Mouse (Mus musculus) hindbrain, embryonic 12.5 days (tissue): ENCODE data around the gene Rftn1. TPM values are rescaled to one million over a fixed set of nuclear protein-coding genes. Genes with fewer than 3 reads are reported as not detected.

ENCODE experiments used
- ATAC-seq: fragments of 200-750 bp; cut with Nextera tagmentation; 2 replicates; pipeline ENCODE4 v1.8.0; 2017; ENCODE audit warnings: moderate TSS enrichment; ENCODE audit not compliant: low FRiP score
- H3K27ac ChIP-seq: fragments of 300-500 bp; sonication (generic); 2 replicates; pipeline ENCODE4 v1.5.1; 2016; ENCODE audit warnings: mild to moderate bottlenecking
- H3K27me3 ChIP-seq: fragments of 300-500 bp; sonication (generic); 2 replicates; pipeline ENCODE4 v1.6.1; 2016; ENCODE audit warnings: mild to moderate bottlenecking
- H3K36me3 ChIP-seq: fragments of 300-500 bp; sonication (generic); 2 replicates; pipeline ENCODE4 v1.6.1; 2016; ENCODE audit warnings: mild to moderate bottlenecking
- H3K4me1 ChIP-seq: fragments of 300-500 bp; sonication (generic); 2 replicates; pipeline ENCODE4 v1.6.1; 2016
- H3K4me2 ChIP-seq: fragments of 300-500 bp; sonication (generic); replicated peaks from 2 replicates; pipeline ENCODE4 v1.6.1; 2016; ENCODE audit warnings: mild to moderate bottlenecking
- H3K4me3 ChIP-seq: fragments of 300-500 bp; sonication (generic); 2 replicates; pipeline ENCODE4 v1.5.1; 2016; ENCODE audit warnings: mild to moderate bottlenecking
- H3K9ac ChIP-seq: fragments of 300-500 bp; sonication (generic); 2 replicates; pipeline ENCODE4 v1.6.1; 2016; ENCODE audit warnings: mild to moderate bottlenecking, moderate library complexity
- H3K9me3 ChIP-seq: fragments of 300-500 bp; sonication (generic); replicated peaks from 2 replicates; pipeline ENCODE4 v1.6.1; 2016; ENCODE audit warnings: mild to moderate bottlenecking
- WGBS: fragments of 180-500 bp; shearing (Covaris S2); methylation state at CpG from one replicate; pipeline ENCODE4 v1.1.7; 2016; 5-methylcytosine and 5-hydroxymethylcytosine counted together
- polyA plus RNA-seq: library from polyadenylated mRNA; unstranded; fragments of >200 nt; fragmentation: Nextera tagmentation; extraction: Ambion mirVana; gene quantifications from 2 replicates; pipeline ENCODE4 v1.2.1, GENCODE M21; 2016

Rftn1 gene
- polyA plus RNA-seq, 1 experiment from 2014 or later, result 8.3 TPM

GRCm38 (mm10) chr17:50010096-50010495 is 180.4 kb downstream of the Rftn1 start:
- Histone ChIP-seq H3K4me1 (peaks cover 23% of the 10 kb centered on the region), H3K27me3 (peaks cover 6% of the 10 kb centered on the region), H3K9ac (no peak overlapping the region), H3K27ac (no peak overlapping the region), H3K4me3 (no peak overlapping the region), H3K36me3 (no peaks in the 10 kb centered on the region), H3K4me2 (no peak overlapping the region), H3K9me3 (no peaks in the 10 kb centered on the region)
- ATAC-seq, result no peak
- 57% methylated on average over 4 of the region's 4 CpGs for WGBS

- Histone ChIP-seq H3K27me3 (no peaks in the 10 kb centered on the region; the same call in 1 of the 2 replicates), H3K4me3 (no peak overlapping the region), H3K9me3 (no peaks in the 10 kb centered on the region), H3K9ac (no peak overlapping the region), H3K4me2 (peak overlapping the region; percentile 21), H3K27ac (peak overlapping the region; percentile 90), H3K36me3 (no peaks in the 10 kb centered on the region), H3K4me1 (peaks cover 30% of the 10 kb centered on the region)
- WGBS, result 5% methylated on average over 9 of the region's 9 CpGs
- peak; percentile 92 for ATAC-seq
Observed at GRCm38 (mm10) chr17:50006721-50007351, 183.6 kb downstream of the Rftn1 start.

- Histone ChIP-seq H3K9me3 (no peaks in the 10 kb centered on the region), H3K4me1 (peaks cover 30% of the 10 kb centered on the region), H3K27me3 (no peaks in the 10 kb centered on the region), H3K36me3 (no peaks in the 10 kb centered on the region), H3K9ac (no peak overlapping the region), H3K4me3 (no peak overlapping the region), H3K27ac (peak overlapping the region; percentile 90), H3K4me2 (0 out of 2 replicates have a peak overlapping the region, but pooled peaks have one; percentile 21)
- ATAC-seq, result peak; percentile 22
- 9% methylated on average over 7 of the region's 7 CpGs for whole genome bisulfite sequencing
Observed at GRCm38 (mm10) chr17:50006338-50006720, 184.1 kb downstream of the Rftn1 start.

DNA sequence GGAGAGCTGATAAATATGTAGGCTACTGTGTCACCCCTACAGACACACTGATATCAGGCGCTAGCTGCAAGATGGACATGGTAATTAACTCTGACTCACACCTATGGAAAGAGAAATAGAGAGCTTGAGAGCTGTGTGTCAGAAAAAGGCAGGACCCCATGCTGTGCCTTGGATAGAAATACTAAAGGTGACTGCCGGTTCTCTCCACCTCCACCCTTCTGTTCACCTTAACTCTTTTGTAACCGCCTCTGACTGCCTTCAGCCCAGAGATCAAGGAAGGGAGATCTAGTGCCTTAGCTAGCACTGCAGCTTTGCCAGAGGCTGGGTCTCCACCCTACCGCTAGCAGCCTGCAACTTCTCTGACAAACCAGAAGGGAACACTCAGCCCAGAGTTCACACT is 187.3 kb downstream of the Rftn1 start:
- no peaks in the 10 kb centered on the region for H3K36me3 ChIP-seq
- 76% methylated on average over 4 of the region's 4 CpGs for WGBS
- H3K9me3 ChIP-seq, result 0 out of 2 replicates have a peak, but pooled peaks cover 8% of the 10 kb centered on the region
- H3K9ac ChIP-seq, result no peak overlapping the region
- no peak overlapping the region for H3K4me2 ChIP-seq
- no peaks in the 10 kb centered on the region for H3K27me3 ChIP-seq
- H3K4me3 ChIP-seq, result no peak overlapping the region
- H3K4me1 ChIP-seq, result peaks cover 30% of the 10 kb centered on the region
- no peak for ATAC-seq
- no peak overlapping the region for H3K27ac ChIP-seq

- no peak overlapping the region for H3K4me2 ChIP-seq
- H3K27ac ChIP-seq, result no peak overlapping the region
- H3K9me3 ChIP-seq, result 0 out of 2 replicates have a peak, but pooled peaks cover 8% of the 10 kb centered on the region
- no peak overlapping the region for H3K4me3 ChIP-seq
- H3K9ac ChIP-seq, result no peak overlapping the region
- H3K27me3 ChIP-seq, result no peaks in the 10 kb centered on the region
- H3K36me3 ChIP-seq, result no peaks in the 10 kb centered on the region
- 82% methylated on average over 3 of the region's 3 CpGs for WGBS
- H3K4me1 ChIP-seq, result peaks cover 26% of the 10 kb centered on the region
- ATAC-seq, result no peak
Observed at GRCm38 (mm10) chr17:50002171-50002570, 188.3 kb downstream of the Rftn1 start.

GRCm38 (mm10) chr17:50001754-50002153 is 188.7 kb downstream of the Rftn1 start:
- Histone ChIP-seq H3K27ac (no peak overlapping the region), H3K9ac (no peak overlapping the region), H3K4me1 (peaks cover 21% of the 10 kb centered on the region), H3K4me3 (no peak overlapping the region), H3K4me2 (no peak overlapping the region), H3K27me3 (no peaks in the 10 kb centered on the region), H3K36me3 (no peaks in the 10 kb centered on the region), H3K9me3 (0 out of 2 replicates have a peak, but pooled peaks cover 8% of the 10 kb centered on the region)
- no peak for ATAC-seq

- Histone ChIP-seq H3K4me1 (peaks cover 10% of the 10 kb centered on the region; the same call in 1 of the 2 replicates), H3K27me3 (no peaks in the 10 kb centered on the region), H3K36me3 (no peaks in the 10 kb centered on the region), H3K9ac (no peak overlapping the region), H3K9me3 (0 out of 2 replicates have a peak, but pooled peaks cover 8% of the 10 kb centered on the region), H3K4me2 (no peak overlapping the region), H3K27ac (no peak overlapping the region), H3K4me3 (no peak overlapping the region)
- ATAC-seq, result no peak
- 91% methylated on average over 3 of the region's 3 CpGs for WGBS
Observed at GRCm38 (mm10) chr17:50000580-50000979, 189.9 kb downstream of the Rftn1 start.

GRCm38 (mm10) chr17:49996626-49997152 is 193.8 kb downstream of the Rftn1 start:
- 62% methylated on average over 5 of the region's 5 CpGs for WGBS
- no peaks in the 10 kb centered on the region for H3K36me3 ChIP-seq
- H3K27ac ChIP-seq, result no peak overlapping the region
- H3K9ac ChIP-seq, result no peak overlapping the region
- no peak overlapping the region for H3K4me2 ChIP-seq
- ATAC-seq, result no peak
- no peak overlapping the region for H3K4me3 ChIP-seq
- no peaks in the 10 kb centered on the region for H3K4me1 ChIP-seq
- no peaks in the 10 kb centered on the region for H3K27me3 ChIP-seq
- H3K9me3 ChIP-seq, result 0 out of 2 replicates have a peak, but pooled peaks cover 8% of the 10 kb centered on the region

DNA sequence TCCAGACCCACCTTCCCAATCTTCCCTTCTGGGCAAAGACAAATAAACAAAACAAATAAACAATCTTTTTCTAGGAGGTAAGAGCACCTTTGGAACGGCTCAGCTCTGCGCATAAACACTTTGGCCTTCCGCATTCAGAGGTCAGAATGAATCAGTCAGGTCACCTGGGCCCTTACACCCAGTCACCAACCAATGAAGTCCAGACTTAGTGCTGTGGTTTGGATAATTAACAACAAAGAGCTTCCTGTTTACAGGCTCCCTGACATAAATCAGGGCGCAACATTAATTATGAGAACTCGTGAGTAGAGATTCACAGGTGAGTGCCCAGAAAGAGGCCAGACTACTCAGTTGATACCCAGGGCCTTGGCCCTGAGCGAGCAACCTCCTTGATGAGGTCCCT is 194.4 kb downstream of the Rftn1 start:
- 0 out of 2 replicates have a peak, but pooled peaks cover 8% of the 10 kb centered on the region for H3K9me3 ChIP-seq
- no peaks in the 10 kb centered on the region for H3K4me1 ChIP-seq
- no peak overlapping the region for H3K27ac ChIP-seq
- H3K27me3 ChIP-seq, result no peaks in the 10 kb centered on the region
- no peak for ATAC-seq
- WGBS, result 85% methylated on average over 6 of the region's 6 CpGs
- no peak overlapping the region for H3K4me3 ChIP-seq
- no peak overlapping the region for H3K4me2 ChIP-seq
- no peak overlapping the region for H3K9ac ChIP-seq
- H3K36me3 ChIP-seq, result no peaks in the 10 kb centered on the region

DNA sequence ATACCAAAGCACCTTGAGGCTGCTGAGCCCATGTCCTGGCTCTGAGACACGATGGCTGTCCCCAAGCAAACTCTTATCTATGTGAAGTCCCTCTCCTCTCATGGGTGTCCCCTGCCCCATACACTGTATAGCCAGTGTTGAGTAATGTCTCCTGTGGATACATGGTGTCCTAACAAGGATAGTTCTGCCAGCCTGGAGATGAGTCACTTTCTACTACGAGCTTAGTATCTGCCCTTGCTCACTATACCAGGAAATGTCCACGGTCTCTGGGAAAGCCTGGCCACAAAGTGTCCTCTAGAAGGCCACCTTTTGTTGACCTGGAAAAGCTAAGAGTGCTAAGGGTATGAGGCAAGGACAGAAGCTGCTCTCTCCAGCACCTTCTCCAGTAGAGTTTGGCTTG is 195.2 kb downstream of the Rftn1 start:
- Histone ChIP-seq H3K9ac (no peak overlapping the region), H3K27me3 (no peaks in the 10 kb centered on the region), H3K4me1 (no peaks in the 10 kb centered on the region), H3K36me3 (no peaks in the 10 kb centered on the region), H3K4me3 (no peak overlapping the region), H3K4me2 (no peak overlapping the region), H3K9me3 (0 out of 2 replicates have a peak, but pooled peaks cover 8% of the 10 kb centered on the region), H3K27ac (no peak overlapping the region)
- ATAC-seq, result no peak
- 91% methylated on average over 3 of the region's 3 CpGs for WGBS

GRCm38 (mm10) chr17:49993631-49994030 is 196.8 kb downstream of the Rftn1 start:
- Histone ChIP-seq H3K9ac (no peak overlapping the region), H3K4me1 (no peaks in the 10 kb centered on the region), H3K4me3 (no peak overlapping the region), H3K36me3 (no peaks in the 10 kb centered on the region), H3K27me3 (no peaks in the 10 kb centered on the region), H3K27ac (no peak overlapping the region), H3K9me3 (no peaks in the 10 kb centered on the region), H3K4me2 (no peak overlapping the region)
- ATAC-seq, result no peak
- WGBS, result 56% methylated on average over 3 of the region's 3 CpGs

GRCm38 (mm10) chr17:49992625-49993603 is 197.6 kb downstream of the Rftn1 start:
- no peak for ATAC-seq
- Histone ChIP-seq H3K36me3 (no peaks in the 10 kb centered on the region), H3K9me3 (no peaks in the 10 kb centered on the region), H3K27me3 (no peaks in the 10 kb centered on the region), H3K4me3 (no peak overlapping the region), H3K27ac (no peak overlapping the region), H3K9ac (no peak overlapping the region), H3K4me1 (no peaks in the 10 kb centered on the region), H3K4me2 (no peak overlapping the region)
- 72% methylated on average over 11 of the region's 11 CpGs for WGBS
